Mouse (Mus musculus): ENCODE measurements around the gene B3gnt2. TPM values are rescaled to one million over a fixed set of nuclear protein-coding genes. Genes with fewer than 3 reads are reported as not detected.

B3gnt2 gene
- total RNA-seq, 2 experiments from 2014 or later = 2.1 to 2.4 TPM

DNA sequence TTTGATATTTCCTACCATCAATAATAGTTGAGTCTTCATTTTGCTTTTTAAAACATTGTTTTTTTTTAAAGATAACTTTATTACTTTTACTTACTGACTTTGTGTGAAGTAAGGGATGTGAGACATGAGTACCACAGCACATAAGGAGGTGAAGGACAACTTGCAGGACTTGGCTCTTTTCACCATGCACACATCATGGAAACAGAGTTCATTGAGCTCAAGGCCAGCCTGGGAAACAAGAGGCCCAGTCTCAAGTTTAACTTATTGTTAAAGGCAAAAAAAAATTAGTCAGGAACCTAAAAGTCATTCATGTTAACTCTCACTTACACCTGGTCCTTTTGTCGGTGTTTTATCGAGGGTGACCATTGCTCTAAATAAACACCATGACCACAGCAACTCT is 137.7 kb downstream of the B3gnt2 start:
- DNase-seq = no peak

DNA sequence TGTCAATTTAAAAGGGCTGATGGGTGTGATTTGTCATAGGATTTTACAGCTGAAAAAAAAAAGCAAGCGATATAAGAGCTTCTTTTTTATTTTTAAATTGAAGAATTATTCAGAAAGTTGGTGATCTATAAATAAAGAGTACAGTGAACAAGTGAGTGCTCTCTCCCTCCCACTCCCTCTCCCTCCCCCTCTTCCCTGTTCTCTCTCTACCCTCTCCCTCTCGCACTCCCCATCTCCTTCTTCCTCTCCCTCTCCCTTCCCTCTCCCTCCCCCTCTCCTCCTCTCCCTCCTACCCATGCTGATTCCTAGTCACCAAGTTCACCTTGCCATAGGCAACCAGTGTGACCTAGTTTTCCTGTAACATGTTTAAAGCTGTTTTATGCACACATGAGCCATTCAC is 140.7 kb downstream of the B3gnt2 start:
- no peak for DNase-seq

DNA sequence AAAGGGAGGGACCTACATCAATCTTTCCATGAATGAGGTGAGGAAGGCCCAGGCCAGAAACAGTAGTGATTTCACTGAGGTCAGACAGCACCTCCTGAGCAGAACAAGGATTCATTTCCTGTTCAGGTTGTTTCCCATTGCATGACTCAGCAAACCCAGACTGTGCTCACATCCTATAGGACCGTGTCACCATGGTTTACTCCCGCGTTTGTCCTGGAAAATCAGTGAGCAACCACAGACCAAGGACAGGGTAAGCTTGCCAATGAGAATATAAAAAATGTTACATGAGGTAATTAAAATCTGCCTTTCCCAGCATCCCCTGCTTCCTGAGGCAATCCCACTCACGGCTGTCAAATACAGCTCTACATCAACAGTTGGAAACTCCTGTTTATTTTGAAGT is 141.2 kb downstream of the B3gnt2 start:
- no peak for DNase-seq

GRCm38 (mm10) chr11:22718036-22718435 is 142.7 kb downstream of the B3gnt2 start:
- no peak for DNase-seq

GRCm38 (mm10) chr11:22711327-22711726 is 149.4 kb downstream of the B3gnt2 start:
- DNase-seq = no peak

DNA sequence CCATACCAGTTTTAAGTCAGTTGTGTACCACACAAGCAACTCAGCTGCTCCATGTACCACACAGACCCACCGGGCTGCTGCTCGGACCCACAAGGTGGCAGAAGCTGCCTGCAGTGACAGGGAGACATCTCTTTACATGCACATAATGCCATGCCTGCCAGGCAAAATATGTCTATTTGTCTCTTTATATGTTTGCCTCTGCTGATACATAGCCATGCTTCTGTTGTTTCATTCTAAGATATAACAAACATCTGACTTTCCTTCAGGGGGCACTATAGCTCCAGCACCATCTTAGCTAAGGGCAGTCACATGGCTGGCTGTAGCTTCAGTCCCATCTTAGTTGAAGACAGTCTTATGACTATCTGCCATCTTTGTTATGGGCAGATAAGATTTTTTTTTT is 150.2 kb downstream of the B3gnt2 start:
- DNase-seq = no peak

Other genes with a start within 250 kb of the B3gnt2 start
- gene Zrsr1, start 111.0 kb upstream of the B3gnt2 start, total RNA-seq (2021) = 10 to 100 TPM; 11.0 to 11.5 TPM
- 1 to 10 TPM; 1.8 to 1.9 TPM for gene Gm28048, start 121.1 kb upstream of the B3gnt2 start, total RNA-seq (2021)
- gene Commd1, start 121.4 kb upstream of the B3gnt2 start, total RNA-seq (2021) = 100 to 1,000 TPM in 1 of 2 experiments, 10 to 100 TPM in 1; 95.6 to 108 TPM
- 10 to 100 TPM; 88.1 to 96.9 TPM for gene Cct4, start 129.6 kb upstream of the B3gnt2 start, total RNA-seq (2021)
- 1 to 10 TPM; 2.1 to 2.7 TPM for gene Fam161a, start 146.6 kb upstream of the B3gnt2 start, total RNA-seq (2021)